Mouse (Mus musculus) forebrain, embryonic 11.5 days (tissue): ENCODE measurements around the gene S100a10. TPM values are rescaled to one million over a fixed set of nuclear protein-coding genes. Genes with fewer than 3 reads are reported as not detected.
A peak's percentile ranks its signal among the peaks of the same experiment; 100 is the strongest.

Source experiments
- ATAC-seq: fragments of 200-750 bp; cut with Nextera tagmentation; replicated peaks from 2 replicates; pipeline ENCODE4 v1.8.0; 2017; ENCODE audit warnings: moderate TSS enrichment; ENCODE audit not compliant: low FRiP score
- DNase-seq: peaks from one replicate; pipeline ENCODE4 v3.0.0-alpha.2; 2017; ENCODE audit warnings: low spot score
- H3K27ac ChIP-seq: fragments of 300-500 bp; sonication (generic); 2 replicates; pipeline ENCODE4 v1.5.1; 2014; ENCODE audit warnings: low read depth, low read length
- H3K27me3 ChIP-seq: fragments of 300-500 bp; sonication (generic); 2 replicates; pipeline ENCODE4 v1.6.1; 2014; ENCODE audit warnings: mild to moderate bottlenecking, low read length, mixed read lengths; ENCODE audit not compliant: control insufficient read depth, insufficient read depth
- H3K36me3 ChIP-seq: fragments of 300-500 bp; sonication (generic); 2 replicates; pipeline ENCODE4 v1.6.1; 2014; ENCODE audit warnings: mild to moderate bottlenecking, low read length, moderate library complexity, mixed read lengths; ENCODE audit not compliant: control insufficient read depth, insufficient read depth
- H3K4me1 ChIP-seq: fragments of 300-500 bp; sonication (generic); replicated peaks from 2 replicates; pipeline ENCODE4 v1.6.1; 2014; ENCODE audit warnings: low read length, mixed read lengths; ENCODE audit not compliant: control insufficient read depth, insufficient read depth
- H3K4me2 ChIP-seq: fragments of 300-500 bp; sonication (generic); 2 replicates; pipeline ENCODE4 v1.6.1; 2014; ENCODE audit warnings: low read depth, mild to moderate bottlenecking, low read length, moderate library complexity, mixed read lengths; ENCODE audit not compliant: severe bottlenecking
- H3K4me3 ChIP-seq: fragments of 300-500 bp; sonication (generic); 2 replicates; pipeline ENCODE4 v1.5.1; 2014; ENCODE audit warnings: low read depth, low read length
- H3K9ac ChIP-seq: fragments of 300-500 bp; sonication (generic); 2 replicates; pipeline ENCODE4 v1.6.1; 2014; ENCODE audit warnings: low read length
- H3K9me3 ChIP-seq: fragments of 300-500 bp; sonication (generic); 2 replicates; pipeline ENCODE4 v1.6.1; 2016; ENCODE audit warnings: low read length, mixed read lengths; ENCODE audit not compliant: control insufficient read depth
- WGBS: fragments of 180-500 bp; shearing (Covaris S2); extraction: QIAGEN DNeasy Blood & Tissue Kit; methylation state at CpG from one replicate; pipeline ENCODE4 v1.1.7; 2014; 5-methylcytosine and 5-hydroxymethylcytosine counted together
- polyA plus RNA-seq: library from polyadenylated mRNA; unstranded; fragments of >200 nt; fragmentation: Nextera tagmentation; extraction: Ambion mirVana; gene quantifications from 2 replicates; pipeline ENCODE4 v1.2.1, GENCODE M21; 2014

Gene S100a10
- 128 and 139 TPM in 2 replicates for polyA plus RNA-seq

- no peaks in the 10 kb centered on the region for H3K9me3 ChIP-seq
- ATAC-seq: peak; percentile 85
- H3K36me3 ChIP-seq: no peaks in the 10 kb centered on the region
- H3K27me3 ChIP-seq: no peaks in the 10 kb centered on the region
- H3K4me3 ChIP-seq: peak within 1 kb of the TSS; percentile 45
- DNase-seq: peak; percentile 76
- no peak within 1 kb of the TSS for H3K27ac ChIP-seq
- peak within 1 kb of the TSS; percentile 93 for H3K4me2 ChIP-seq
- H3K4me1 ChIP-seq: no peaks in the 10 kb centered on the region; the same call in 1 of the 2 replicates
- H3K9ac ChIP-seq: peak within 1 kb of the TSS; percentile 64
- WGBS: 3% methylated on average over 37 of the region's 39 CpGs
These were observed at the start of gene S100a10 for GRCm38 (mm10) chr3:93554981-93555877. S100a10 (plus strand) TSS chr3:93555080.

- DNase-seq: no peak
- Histone ChIP-seq H3K4me3 (no peak overlapping the region), H3K27me3 (no peaks in the 10 kb centered on the region), H3K9me3 (no peaks in the 10 kb centered on the region), H3K9ac (no peak overlapping the region), H3K4me2 (no peak overlapping the region), H3K36me3 (no peaks in the 10 kb centered on the region), H3K4me1 (no peaks in the 10 kb centered on the region), H3K27ac (no peak overlapping the region)
- ATAC-seq: no peak
- 37% methylated on average over 30 of the region's 30 CpGs for WGBS
These were observed 48.7 kb upstream of the S100a10 start for GRCm38 (mm10) chr3:93505960-93506863.

- ATAC-seq (no peak), DNase-seq (no peak)
- H3K4me2 ChIP-seq: no peak overlapping the region
- H3K4me1 ChIP-seq: no peaks in the 10 kb centered on the region
- no peak overlapping the region for H3K27ac ChIP-seq
- WGBS: 67% methylated on average over 5 of the region's 5 CpGs
- no peaks in the 10 kb centered on the region for H3K9me3 ChIP-seq
- no peaks in the 10 kb centered on the region for H3K36me3 ChIP-seq
- H3K9ac ChIP-seq: no peak overlapping the region
- no peak overlapping the region for H3K4me3 ChIP-seq
- H3K27me3 ChIP-seq: no peaks in the 10 kb centered on the region
These were observed 48.0 kb upstream of the S100a10 start for GRCm38 (mm10) chr3:93506881-93507325.

- DNase-seq (no peak), ATAC-seq (no peak)
- Histone ChIP-seq H3K36me3 (no peaks in the 10 kb centered on the region), H3K4me1 (no peaks in the 10 kb centered on the region), H3K4me2 (no peak overlapping the region), H3K9ac (no peak overlapping the region), H3K4me3 (no peak overlapping the region), H3K27me3 (no peaks in the 10 kb centered on the region), H3K27ac (no peak overlapping the region), H3K9me3 (no peaks in the 10 kb centered on the region)
- WGBS: 77% methylated on average over 1 of the region's 1 CpGs
These were observed 45.6 kb upstream of the S100a10 start for GRCm38 (mm10) chr3:93509301-93509700.

GRCm38 (mm10) chr3:93511036-93511435 lies 43.8 kb upstream of the S100a10 start:
- ATAC-seq: no peak
- Histone ChIP-seq H3K27ac (no peak overlapping the region), H3K4me3 (no peak overlapping the region), H3K9me3 (no peaks in the 10 kb centered on the region), H3K27me3 (no peaks in the 10 kb centered on the region), H3K9ac (no peak overlapping the region), H3K4me1 (no peaks in the 10 kb centered on the region), H3K36me3 (no peaks in the 10 kb centered on the region), H3K4me2 (no peak overlapping the region)
- DNase-seq: no peak
- 83% methylated on average over 1 of the region's 1 CpGs for WGBS

GRCm38 (mm10) chr3:93511801-93512200 lies 43.1 kb upstream of the S100a10 start:
- Histone ChIP-seq H3K4me3 (no peak overlapping the region), H3K4me1 (no peaks in the 10 kb centered on the region), H3K27ac (no peak overlapping the region), H3K4me2 (no peak overlapping the region), H3K27me3 (no peaks in the 10 kb centered on the region), H3K9me3 (no peaks in the 10 kb centered on the region), H3K36me3 (no peaks in the 10 kb centered on the region), H3K9ac (no peak overlapping the region)
- ATAC-seq (no peak), DNase-seq (no peak)
- 94% methylated on average over 1 of the region's 1 CpGs for WGBS

GRCm38 (mm10) chr3:93512386-93513101 lies 42.3 kb upstream of the S100a10 start:
- no peak overlapping the region for H3K27ac ChIP-seq
- ATAC-seq (no peak), DNase-seq (no peak)
- no peaks in the 10 kb centered on the region for H3K9me3 ChIP-seq
- no peaks in the 10 kb centered on the region for H3K27me3 ChIP-seq
- no peak overlapping the region for H3K9ac ChIP-seq
- H3K4me3 ChIP-seq: no peak overlapping the region
- H3K36me3 ChIP-seq: no peaks in the 10 kb centered on the region
- H3K4me2 ChIP-seq: no peak overlapping the region
- no peaks in the 10 kb centered on the region for H3K4me1 ChIP-seq
- WGBS: 83% methylated on average over 7 of the region's 7 CpGs

- WGBS: 86% methylated on average over 3 of the region's 3 CpGs
- no peak overlapping the region for H3K9ac ChIP-seq
- DNase-seq (no peak), ATAC-seq (no peak)
- no peaks in the 10 kb centered on the region for H3K4me1 ChIP-seq
- H3K27me3 ChIP-seq: no peaks in the 10 kb centered on the region
- H3K27ac ChIP-seq: no peak overlapping the region
- H3K4me2 ChIP-seq: no peak overlapping the region
- H3K9me3 ChIP-seq: no peaks in the 10 kb centered on the region
- H3K4me3 ChIP-seq: no peak overlapping the region
- no peaks in the 10 kb centered on the region for H3K36me3 ChIP-seq
These were observed 40.3 kb upstream of the S100a10 start for GRCm38 (mm10) chr3:93514628-93515027.
